Mouse (Mus musculus) mesoderm, embryonic 11.5 days (tissue): ENCODE measurements around the gene Gdpgp1.

Source experiments
- DNase-seq: peaks from one replicate; pipeline ENCODE4 v3.0.0-alpha.2; 2012; ENCODE audit warnings: low read depth, low spot score

The Gdpgp1 gene

GRCm38 (mm10) chr7:80199851-80200587 is 32.6 kb upstream of the Gdpgp1 start:
- DNase-seq, result no peak

- DNase-seq, result no peak
These were observed 32.1 kb upstream of the Gdpgp1 start for GRCm38 (mm10) chr7:80200588-80200945.

GRCm38 (mm10) chr7:80200963-80201539 is 31.6 kb upstream of the Gdpgp1 start:
- DNase-seq, result no peak

- no peak for DNase-seq
These were observed 30.7 kb upstream of the Gdpgp1 start for GRCm38 (mm10) chr7:80201888-80202540.

GRCm38 (mm10) chr7:80202961-80203360 is 29.7 kb upstream of the Gdpgp1 start:
- no peak for DNase-seq

GRCm38 (mm10) chr7:80203638-80204096 is 29.0 kb upstream of the Gdpgp1 start:
- no peak for DNase-seq

GRCm38 (mm10) chr7:80204362-80204761 is 28.3 kb upstream of the Gdpgp1 start:
- no peak for DNase-seq

- no peak for DNase-seq
These were observed 27.7 kb upstream of the Gdpgp1 start for GRCm38 (mm10) chr7:80204961-80205360.

- DNase-seq, result no peak
These were observed 26.7 kb upstream of the Gdpgp1 start for GRCm38 (mm10) chr7:80205705-80206589.

GRCm38 (mm10) chr7:80207314-80207731 is 25.3 kb upstream of the Gdpgp1 start:
- no peak for DNase-seq

- DNase-seq, result no peak
These were observed 24.5 kb upstream of the Gdpgp1 start for GRCm38 (mm10) chr7:80208026-80208642.

GRCm38 (mm10) chr7:80208738-80209430 is 23.8 kb upstream of the Gdpgp1 start:
- no peak for DNase-seq

GRCm38 (mm10) chr7:80209669-80210068 is 23.0 kb upstream of the Gdpgp1 start:
- no peak for DNase-seq

GRCm38 (mm10) chr7:80210982-80211381 is 21.7 kb upstream of the Gdpgp1 start:
- DNase-seq, result no peak

GRCm38 (mm10) chr7:80213604-80214003 is 19.1 kb upstream of the Gdpgp1 start:
- DNase-seq, result no peak

- DNase-seq, result no peak
These were observed 18.2 kb upstream of the Gdpgp1 start for GRCm38 (mm10) chr7:80214459-80214858.

GRCm38 (mm10) chr7:80215398-80215797 is 17.3 kb upstream of the Gdpgp1 start:
- DNase-seq, result peak; percentile 82

GRCm38 (mm10) chr7:80216566-80216965 is 16.1 kb upstream of the Gdpgp1 start:
- DNase-seq, result no peak

- DNase-seq, result no peak
These were observed 14.0 kb upstream of the Gdpgp1 start for GRCm38 (mm10) chr7:80218666-80219065.

- no peak for DNase-seq
These were observed 12.3 kb upstream of the Gdpgp1 start for GRCm38 (mm10) chr7:80220237-80220797.
